Mouse (Mus musculus): ENCODE measurements at regions not wholly inside any gene's neighbourhood (a gene's known extent, or its start where the extent isn't known, plus 50 kb on each side); places are given as distances from the start of the nearest gene placed in this dataset.

DNA sequence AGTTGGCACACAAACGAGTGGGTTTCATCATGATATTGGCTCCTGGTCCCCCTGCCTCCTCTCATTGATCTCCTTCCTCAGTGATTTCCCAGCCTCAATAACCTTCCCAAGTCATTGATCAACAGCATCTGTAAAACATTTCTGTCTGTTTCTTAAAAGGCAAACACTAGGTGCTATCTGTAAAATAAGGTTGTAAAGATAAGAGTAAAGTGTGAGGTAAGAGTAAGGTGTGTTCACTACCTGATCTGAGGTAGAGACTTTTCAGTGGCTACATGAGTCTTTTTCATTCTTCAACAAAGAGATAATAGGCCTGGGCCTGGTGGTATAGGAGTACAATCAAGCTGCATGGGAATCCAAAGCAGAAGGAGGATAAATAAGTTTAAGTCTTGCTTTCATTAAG lies 55.7 kb downstream of the Plk2 start:
- DNase-seq (ENCODE audit: low read depth), result no peak

DNA sequence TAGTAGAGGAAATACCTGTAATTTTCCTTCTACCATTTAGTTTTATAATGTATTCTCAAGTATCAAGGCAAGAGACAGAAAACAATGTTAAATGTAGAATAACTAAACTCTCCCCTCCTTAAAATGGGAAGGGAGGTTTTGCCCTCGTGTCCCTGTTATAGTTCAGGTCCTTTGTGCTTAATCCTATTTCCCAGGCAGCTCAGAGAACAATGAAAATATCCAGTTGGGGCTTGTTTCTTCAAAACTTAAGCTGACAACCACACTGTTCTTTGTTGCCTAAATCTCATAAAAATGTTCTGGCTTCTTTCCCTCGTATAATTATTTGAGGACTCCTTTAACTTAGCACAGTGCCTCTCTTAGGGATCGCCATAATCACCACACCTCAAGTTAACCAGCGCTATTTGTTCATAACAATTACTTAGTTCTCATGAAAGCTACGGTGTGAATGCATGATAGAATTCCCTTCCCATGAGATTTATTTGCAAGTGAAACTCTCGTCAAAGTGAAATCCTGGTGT lies 57.2 kb downstream of the Plk2 start:
- DNase-seq (ENCODE audit: low read depth), result no peak

DNA sequence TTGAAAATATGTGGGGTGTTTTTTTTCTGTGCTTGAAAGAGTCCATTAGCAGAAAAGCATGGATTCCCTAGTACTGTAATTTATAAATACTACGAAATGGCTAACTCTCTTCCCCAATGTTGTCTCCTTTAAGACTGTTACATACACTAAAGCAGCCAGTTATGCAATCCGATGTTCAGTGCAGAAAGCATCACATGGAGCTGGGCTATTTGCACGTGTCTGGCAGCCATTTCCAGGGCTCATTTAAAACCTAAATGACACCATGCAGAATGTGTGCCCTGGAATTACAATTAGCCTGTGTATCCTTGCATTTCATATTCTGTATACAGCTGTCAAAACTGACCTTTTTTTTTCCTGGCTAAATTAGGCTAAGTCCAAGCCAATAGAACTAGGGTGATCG lies 60.2 kb downstream of the Plk2 start:
- peak; percentile 37 for DNase-seq (ENCODE audit: low read depth)

DNA sequence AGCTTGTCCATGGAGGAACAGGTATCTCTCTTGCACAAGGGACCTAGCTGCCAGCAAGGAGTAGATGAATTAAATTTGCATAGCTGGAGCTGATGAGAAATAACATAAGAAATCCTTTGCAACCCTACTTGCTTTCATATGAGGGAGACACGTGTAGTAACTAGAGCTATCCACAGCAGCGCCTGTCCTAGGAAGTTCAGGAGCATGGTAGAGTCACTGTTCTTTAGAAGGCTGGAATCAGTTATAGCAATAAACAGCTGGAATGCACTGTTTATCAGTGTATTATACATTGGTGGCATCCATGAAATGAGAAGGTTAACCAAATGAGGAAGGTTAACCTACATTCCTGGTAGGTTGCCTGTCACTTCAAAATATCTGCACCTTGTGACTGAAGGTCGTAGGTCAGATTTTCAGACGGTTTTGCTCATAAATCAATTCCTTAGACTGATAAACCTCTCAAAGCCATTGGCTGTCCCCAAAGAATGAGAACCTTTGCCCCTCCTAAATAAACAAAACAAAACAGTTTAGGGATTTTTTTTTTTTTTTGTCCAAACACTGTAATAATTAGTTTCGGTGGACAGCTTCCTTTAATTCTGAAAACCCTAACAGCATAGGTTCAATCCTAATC lies 60.8 kb downstream of the Plk2 start:
- DNase-seq (ENCODE audit: low read depth), result no peak

DNA sequence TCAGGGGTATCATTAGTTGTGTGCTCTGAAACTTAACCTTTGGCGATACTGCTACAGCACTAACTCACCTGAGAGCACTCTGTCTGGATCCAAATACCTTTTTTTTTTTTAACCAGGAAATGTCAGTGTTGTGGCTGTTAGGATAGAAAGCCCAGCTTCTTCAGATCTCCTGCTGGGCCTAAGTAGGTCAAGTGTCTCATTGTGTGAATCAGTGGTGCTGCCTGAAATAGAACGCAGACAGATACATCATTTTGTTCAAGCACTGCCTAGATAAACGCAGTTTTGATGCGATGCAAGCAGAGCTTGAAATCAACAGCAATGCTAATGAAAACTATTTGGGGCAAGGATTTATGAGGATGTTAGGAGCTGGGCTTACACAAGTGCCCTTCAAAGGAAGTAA lies 63.9 kb downstream of the Plk2 start:
- no peak for DNase-seq (ENCODE audit: low read depth)

DNA sequence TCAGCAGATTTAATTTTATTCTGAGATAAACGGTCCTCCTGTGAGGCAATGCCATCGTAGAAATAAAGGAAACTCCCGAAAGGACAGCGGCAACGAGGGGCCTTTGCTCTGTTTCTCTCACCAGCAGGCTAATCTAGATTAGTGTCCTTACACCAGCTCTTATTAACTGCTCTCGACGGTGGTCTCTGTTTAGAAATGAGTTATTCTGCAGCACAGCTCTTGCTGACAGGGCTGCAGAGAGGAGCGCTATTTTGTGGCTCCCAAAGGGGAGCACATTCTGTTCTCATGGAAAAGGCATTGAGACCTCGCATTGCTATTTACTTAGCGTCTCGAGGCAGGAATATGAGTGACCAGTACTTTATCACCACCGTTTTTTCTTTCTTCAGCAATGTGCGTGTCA lies 66.7 kb downstream of the Plk2 start:
- no peak for DNase-seq (ENCODE audit: low read depth)

DNA sequence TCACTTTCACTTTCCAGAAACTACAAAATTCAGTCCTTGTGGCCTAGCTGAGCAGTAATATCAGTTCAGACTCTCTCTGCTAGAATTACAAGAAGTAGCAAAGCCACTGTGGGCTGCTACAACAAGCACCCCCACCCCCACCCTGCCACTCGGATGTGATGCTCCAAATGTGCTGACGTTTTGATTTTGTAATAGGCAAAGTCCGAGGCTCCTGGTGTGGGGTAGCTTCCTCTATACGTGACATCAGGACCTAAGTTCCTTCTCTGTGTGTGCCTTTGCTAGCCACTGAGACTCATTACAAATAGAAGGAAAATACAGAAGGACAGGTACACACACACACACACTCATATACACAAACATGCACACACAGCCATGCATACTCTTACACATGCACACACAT lies 76.7 kb downstream of the Plk2 start:
- DNase-seq (ENCODE audit: low read depth), result no peak

DNA sequence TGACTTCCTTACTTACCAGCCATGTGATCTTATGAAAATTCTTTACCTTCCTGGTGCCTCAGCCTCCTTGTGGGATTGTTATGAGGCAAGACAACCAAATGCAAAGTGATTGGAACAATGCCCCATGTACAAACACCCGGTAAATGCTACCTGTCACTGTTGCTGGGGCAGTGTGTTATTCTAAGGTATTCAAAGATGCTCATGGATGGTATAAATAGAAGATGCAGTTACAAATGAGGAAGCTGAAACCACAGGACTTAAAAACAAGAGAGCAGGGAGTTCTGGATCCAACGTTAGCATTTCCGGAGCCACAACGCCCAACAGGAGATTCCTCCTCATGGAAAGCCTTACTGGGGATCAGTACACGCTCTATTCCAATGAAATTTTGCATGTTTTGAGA lies 82.9 kb downstream of the Plk2 start:
- DNase-seq (ENCODE audit: low read depth), result no peak

DNA sequence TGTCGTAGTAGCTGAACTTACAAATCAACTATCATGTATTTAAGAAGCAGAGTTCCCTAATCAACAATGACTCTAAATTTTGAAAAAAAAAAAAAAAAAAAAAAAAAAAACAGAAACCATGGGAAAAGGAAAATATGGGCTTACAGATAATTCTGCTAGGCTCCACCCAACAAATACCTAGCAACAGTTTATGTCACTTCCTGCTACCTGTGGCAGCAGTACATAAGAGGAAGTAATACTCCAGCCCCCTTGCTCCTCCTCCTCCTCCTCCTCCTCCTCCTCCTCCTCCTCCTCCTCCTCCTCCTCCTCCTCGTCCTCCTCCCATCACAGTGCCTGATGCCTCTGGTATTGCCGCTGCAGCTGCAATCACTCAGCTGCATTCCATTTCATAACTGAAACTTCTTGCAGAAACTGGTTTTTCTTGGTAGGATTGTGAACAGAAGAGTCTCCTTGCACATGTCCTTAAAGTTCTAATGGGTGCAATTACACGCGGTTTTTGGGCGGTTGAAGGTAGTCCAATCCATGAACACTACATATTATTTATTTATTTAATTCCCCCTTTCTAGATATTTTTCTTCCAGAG lies 89.6 kb downstream of the Plk2 start:
- no peak for DNase-seq (ENCODE audit: low read depth)

DNA sequence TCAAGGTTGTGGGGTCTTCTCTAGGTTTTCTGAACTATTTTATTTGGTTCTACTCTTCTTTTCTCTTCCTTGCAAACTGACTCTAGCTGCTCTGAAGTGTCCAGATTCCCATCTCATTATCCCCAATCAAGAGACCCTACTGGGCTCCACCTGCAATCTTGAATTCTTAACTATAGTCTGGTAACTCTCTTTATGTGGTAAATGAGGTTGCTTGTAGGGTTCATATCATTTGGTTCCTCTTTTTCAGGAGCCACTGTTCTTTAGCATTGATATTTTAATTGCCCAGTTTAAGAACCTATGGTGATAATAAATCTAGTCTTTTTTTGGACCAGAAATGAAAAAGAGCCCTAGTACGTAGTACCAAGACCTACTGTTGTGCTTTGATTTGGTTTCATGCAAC lies 90.7 kb downstream of the Plk2 start:
- no peak for DNase-seq (ENCODE audit: low read depth)

DNA sequence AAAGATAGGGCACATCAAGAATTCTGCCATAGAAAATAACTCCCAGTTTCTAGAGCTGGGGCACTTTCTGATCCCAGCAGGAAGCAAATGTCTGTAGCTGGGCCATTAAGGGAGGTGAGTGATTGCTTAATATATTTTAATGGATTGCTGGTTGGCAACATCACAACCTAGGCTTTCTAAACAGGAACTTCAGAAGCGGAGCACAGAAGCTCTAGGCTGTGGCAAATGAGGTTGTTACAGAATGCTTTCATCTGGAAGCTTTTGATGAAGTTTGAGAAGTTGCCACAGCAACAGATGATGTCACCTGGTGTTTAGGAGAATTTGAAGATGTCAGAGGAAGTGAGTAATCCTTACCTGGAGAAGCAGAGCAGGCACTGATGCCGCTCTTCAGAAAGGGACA lies 95.3 kb downstream of the Plk2 start:
- DNase-seq (ENCODE audit: low read depth), result no peak

DNA sequence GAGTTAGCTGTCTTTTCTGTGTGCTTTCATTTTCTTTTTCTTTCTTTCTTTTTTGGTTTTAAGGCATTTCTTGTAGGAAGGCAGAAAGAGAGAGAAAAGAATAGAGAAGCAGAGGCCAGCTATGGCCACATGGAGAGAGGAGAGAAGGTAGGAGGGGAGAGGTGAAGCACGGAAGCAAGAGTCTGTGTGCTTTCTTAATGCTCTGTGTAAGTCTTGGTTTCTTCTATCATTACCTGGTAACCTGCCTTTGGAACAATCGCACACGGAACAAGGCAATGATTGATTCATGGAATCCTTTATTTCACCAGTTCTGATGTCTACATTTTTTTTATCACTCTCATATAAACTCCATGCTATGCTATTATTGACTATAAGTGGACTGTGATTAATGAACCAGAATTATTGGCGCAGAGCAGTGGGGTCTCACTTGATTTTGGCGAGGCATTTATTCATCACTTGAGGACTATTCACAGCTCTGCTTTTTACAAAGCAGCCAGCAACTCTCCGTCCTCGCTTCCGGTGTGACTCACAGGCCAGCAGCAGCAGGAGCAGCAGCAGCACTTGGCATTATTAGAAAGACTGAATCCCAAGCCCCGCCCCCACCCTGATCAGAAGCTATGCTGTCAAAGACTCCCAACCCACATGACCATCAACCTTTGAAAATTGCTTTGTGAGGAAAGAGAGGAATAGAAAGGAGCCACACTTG lies 97.6 kb downstream of the Plk2 start:
- DNase-seq (ENCODE audit: low read depth), result peak; percentile 14

DNA sequence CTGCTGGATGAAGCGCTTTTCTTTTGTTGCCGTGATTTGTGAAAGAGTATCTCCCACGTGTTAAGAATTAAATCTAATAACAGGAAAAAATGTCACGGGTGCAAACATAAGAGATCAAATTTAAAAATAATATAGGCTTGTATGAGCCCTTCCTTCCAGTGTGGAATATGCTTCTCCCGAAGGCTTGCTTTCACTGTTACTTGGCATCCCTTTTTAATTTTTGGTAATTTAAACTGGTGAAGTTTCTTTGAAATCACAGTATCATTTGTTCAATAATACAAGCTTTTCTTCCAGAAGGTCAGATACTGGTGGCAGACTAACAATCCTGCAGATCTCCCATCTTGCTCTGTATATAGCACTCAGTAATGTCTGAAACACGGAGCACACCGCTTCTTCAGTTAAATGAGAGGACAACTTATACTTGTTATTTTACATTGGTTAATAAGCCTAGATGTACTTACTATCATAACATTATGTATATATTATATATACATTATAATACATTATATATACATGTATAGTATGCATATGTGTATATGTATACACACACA lies 98.2 kb downstream of the Plk2 start:
- no peak for DNase-seq (ENCODE audit: low read depth)

DNA sequence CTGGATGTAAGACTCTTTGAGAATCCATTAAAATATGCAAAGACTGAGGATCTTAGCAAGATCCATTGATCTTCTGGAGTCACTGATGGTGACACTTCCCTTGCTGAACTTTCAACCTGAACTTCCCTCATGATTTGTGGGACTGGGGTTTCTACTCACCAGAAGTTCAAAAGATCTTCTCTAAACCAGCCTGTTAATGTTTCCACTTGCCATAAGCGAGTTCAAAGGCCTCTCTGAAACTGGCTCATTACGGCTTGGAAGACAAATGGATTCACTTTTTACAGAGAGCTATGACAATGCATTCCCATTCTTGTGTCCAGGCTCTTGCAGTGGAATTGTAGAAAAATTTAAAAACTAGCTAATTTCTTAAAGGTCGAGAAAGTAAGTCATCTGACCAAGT lies 102.6 kb downstream of the Plk2 start:
- DNase-seq (ENCODE audit: low read depth), result no peak

DNA sequence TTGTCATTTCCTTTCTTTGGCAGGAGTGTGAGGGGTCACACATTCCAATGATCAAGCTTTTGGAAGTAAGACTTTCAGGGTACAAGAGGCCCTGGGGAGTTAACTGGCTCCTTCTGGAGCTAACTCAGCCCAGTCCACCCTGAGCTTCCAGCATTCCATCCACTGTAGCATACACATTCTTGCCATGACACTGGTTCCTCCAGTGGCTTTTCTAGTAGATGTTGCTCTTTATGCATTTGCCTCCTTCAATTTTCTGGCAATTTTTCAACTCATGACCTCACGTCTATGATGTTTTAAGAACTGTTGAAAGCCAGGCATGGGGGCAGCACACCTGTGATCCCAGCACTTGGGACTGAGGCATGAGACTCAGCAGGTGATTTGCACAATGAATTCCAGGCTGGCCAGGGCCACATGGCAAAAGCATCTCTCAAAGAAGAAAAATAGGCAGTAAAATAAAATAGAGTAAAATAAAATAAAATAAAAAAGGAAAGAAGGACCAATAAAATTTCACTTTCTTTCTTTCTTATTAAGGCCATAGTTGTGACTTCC lies 113.0 kb downstream of the Plk2 start:
- DNase-seq (ENCODE audit: low read depth), result no peak

DNA sequence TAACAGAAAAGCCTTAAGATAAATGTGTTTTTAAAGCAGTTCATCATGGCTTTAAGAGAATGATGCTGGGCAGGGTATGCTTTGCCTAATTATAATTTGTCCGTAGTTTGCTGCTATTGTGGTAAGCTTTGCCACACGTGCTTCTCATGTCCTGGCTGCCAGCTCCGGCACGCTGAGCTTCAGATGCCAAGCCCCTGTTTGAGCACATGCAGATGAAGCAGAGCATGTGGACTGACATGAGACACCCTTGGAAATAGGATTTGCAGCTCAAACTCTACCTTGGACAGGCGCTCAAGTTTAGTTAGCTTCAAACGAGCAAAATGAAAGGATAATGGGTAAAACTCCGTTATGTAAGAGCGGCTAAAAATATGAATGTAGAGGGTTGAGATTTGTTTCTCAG lies 123.1 kb downstream of the Plk2 start:
- no peak for DNase-seq (ENCODE audit: low read depth)

DNA sequence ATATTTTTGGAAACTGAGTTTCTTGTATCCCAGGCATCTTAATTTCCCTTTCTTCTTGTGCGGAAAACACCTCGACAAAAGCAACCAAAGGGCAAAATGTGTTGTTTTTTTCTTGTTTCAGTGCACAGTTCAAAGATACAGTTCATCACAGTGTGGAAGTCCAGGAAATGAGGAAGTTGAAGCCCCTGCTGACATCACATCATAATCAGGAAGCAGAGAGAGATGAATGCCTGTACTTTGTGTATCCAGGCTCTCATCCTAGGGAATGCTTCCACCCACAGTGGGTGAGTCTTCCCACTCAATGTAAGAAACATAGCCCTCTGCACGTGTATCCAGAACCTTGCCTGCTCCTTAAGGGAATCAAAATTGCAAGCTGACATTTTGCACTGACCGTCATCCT lies 128.1 kb downstream of the Plk2 start:
- DNase-seq (ENCODE audit: low read depth), result no peak

DNA sequence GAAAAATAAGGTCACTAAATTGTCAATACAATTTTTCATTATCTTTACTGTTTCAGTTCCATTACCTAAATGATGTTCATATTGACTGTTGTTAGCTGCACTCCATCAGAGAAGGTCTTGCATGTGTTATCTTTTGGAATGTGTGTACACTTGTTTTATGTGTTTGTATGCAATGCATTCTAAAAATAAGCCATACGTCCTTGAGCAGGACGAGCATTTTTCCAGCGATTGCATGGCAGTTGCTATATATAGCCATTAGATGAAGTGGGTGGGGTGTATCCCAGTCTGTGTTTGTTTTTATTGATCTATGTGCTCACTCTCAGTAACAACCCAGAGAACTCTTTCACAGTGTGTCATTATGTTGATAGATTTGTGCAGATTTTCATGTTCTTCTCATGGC lies 132.8 kb downstream of the Plk2 start:
- no peak for DNase-seq (ENCODE audit: low read depth)

DNA sequence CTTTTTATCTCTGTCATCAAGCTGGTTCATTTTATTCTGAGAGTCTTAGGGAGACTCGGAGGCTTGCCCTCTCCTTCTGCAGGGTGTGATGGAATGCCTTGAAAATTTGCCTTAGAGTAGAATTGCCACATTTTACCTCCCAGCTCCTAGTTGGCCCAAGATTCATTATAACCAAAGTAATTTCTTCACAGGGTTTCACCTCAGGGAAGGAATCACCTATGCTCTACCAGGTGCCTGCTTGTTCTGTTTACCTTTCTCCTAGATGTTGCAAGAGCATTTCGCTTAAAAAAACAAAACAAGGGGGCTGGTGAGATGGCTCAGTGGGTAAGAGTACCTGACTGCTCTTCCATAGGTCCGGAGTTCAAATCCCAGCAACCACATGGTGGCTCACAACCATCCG lies 134.8 kb downstream of the Plk2 start:
- no peak for DNase-seq (ENCODE audit: low read depth)

DNA sequence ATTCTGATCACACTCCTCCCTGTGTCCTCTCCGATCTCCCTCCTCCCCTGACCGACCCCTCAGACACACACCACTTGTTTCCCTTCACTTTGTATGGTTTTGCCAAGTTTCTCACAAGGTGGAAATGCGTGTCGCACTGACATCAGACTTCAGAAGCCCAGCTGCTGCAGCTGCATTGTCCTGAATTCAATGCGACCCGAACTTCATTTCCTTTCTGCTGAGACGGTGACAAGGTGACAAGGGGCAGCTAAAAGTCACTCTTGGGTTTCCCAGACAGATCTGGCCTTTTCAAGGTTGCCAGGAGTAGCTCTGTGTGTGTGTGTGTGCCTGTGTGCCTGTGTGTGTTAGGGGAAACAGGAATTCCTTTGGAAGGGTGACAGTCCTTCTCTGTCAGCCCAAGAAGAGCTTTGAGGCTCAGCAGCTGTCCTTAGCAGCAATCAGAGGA lies 139.5 kb downstream of the Plk2 start:
- DNase-seq (ENCODE audit: low read depth), result no peak

DNA sequence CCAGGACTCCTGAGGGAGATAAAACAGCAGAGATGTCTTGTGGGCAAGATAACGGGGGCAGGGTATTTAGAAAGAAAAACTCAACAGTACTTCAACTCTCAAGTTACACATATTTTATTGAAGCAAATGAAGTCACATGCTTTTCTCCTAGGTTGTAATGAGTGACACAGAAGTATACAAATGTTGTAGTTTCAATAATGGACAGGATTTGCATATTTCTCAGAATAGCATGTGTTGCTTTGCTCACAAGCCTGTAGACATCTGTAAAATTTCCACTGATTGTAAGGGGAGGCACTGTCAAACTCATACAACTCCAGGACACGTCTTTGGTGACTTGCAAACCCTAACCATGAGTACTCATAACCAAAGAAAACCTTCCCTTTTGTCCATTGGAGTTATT lies 140.9 kb downstream of the Plk2 start:
- DNase-seq (ENCODE audit: low read depth), result no peak

DNA sequence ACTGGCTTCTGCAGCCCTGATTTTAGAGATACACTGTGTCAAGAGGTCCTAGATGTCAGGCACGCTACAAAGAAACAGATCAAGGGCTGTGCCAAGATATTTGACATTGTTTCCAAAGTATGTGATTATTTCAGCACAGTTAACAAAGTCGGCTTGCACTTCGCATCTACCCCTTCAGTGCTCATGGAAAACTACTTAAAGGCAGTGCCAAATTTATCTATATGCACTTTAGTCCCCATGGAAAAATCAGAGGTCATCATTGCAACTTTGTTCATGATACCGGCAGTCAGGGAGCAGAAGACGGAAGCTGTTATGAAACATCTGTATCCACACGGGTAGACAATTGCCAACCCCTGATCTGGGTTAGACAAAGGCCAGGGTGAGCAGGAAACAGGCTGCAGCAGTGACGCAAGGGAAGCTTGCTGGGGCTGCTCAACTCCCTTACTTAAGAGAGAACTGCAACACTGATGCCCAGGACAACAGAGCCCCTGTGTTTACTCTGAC lies 143.2 kb downstream of the Plk2 start:
- no peak for DNase-seq (ENCODE audit: low read depth)

Measured in NIH3T3 (cell line).